Mouse (Mus musculus): ENCODE results near the gene Hist1h2ai. TPM values are rescaled to one million over a fixed set of nuclear protein-coding genes. Genes with fewer than 3 reads are reported as not detected.
A peak's percentile ranks its signal among the peaks of the same experiment; 100 is the strongest.
"Not testable (repeated sequence)": the region's sequence is repeated elsewhere in the genome, so short reads cannot be mapped to it uniquely, and the experiment has no call there.

The Hist1h2ai gene
- polyA plus RNA-seq, 1 experiment from 2014 or later, result 7.5 TPM

- ATAC-seq (ENCODE audit: low FRiP score) (no peak), DNase-seq (ENCODE audit: low spot score) (no peak)
- H3K9me3 ChIP-seq (ENCODE audit: control insufficient read depth, low read length), result no peaks in the 10 kb centered on the region
- H3K4me1 ChIP-seq (replicated peaks; ENCODE audit: control insufficient read depth, insufficient read depth, low read length), result peaks cover 15% of the 10 kb centered on the region
- H3K9ac ChIP-seq, result no peak overlapping the region
- H3K27ac ChIP-seq, result peak overlapping the region; percentile 85; the same call in 1 of the 2 replicates
- peak overlapping the region; percentile 69 for H3K4me2 ChIP-seq (replicated peaks)
- no peaks in the 10 kb centered on the region for H3K36me3 ChIP-seq (replicated peaks; ENCODE audit: control insufficient read depth, insufficient read depth)
- WGBS, result 40% methylated on average over 5 of the region's 5 CpGs
- H3K27me3 ChIP-seq (ENCODE audit: control insufficient read depth, insufficient read depth, low read length), result no peaks in the 10 kb centered on the region
- no peak overlapping the region for H3K4me3 ChIP-seq (replicated peaks; ENCODE audit: low read length)
These were observed 7.0 kb downstream of the Hist1h2ai start for GRCm38 (mm10) chr13:21722993-21723836.

GRCm38 (mm10) chr13:21727948-21728572, 11.8 kb downstream of the Hist1h2ai start:
- Histone ChIP-seq H3K27ac (peak overlapping the region; percentile 38; the same call in 1 of the 2 replicates), H3K4me3 (replicated peaks; ENCODE audit: low read length) (no peak overlapping the region), H3K4me2 (replicated peaks) (no peak overlapping the region), H3K36me3 (replicated peaks; ENCODE audit: control insufficient read depth, insufficient read depth) (no peaks in the 10 kb centered on the region), H3K9ac (no peak overlapping the region), H3K9me3 (ENCODE audit: control insufficient read depth, low read length) (no peaks in the 10 kb centered on the region), H3K27me3 (ENCODE audit: control insufficient read depth, insufficient read depth, low read length) (no peaks in the 10 kb centered on the region), H3K4me1 (replicated peaks; ENCODE audit: control insufficient read depth, insufficient read depth, low read length) (no peaks in the 10 kb centered on the region)
- DNase-seq (ENCODE audit: low spot score) (no peak), ATAC-seq (ENCODE audit: low FRiP score) (peak; percentile 65; the same call in 1 of the 2 replicates)
- 17% methylated on average over 11 of the region's 11 CpGs for WGBS

GRCm38 (mm10) chr13:21729544-21729943, 13.3 kb downstream of the Hist1h2ai start:
- Histone ChIP-seq H3K9me3 (ENCODE audit: control insufficient read depth, low read length) (no peaks in the 10 kb centered on the region), H3K4me2 (replicated peaks) (no peak overlapping the region), H3K4me1 (replicated peaks; ENCODE audit: control insufficient read depth, insufficient read depth, low read length) (peaks cover 8% of the 10 kb centered on the region; the same call in 1 of the 2 replicates), H3K27me3 (ENCODE audit: control insufficient read depth, insufficient read depth, low read length) (no peaks in the 10 kb centered on the region), H3K27ac (no peak overlapping the region), H3K4me3 (replicated peaks; ENCODE audit: low read length) (no peak overlapping the region), H3K36me3 (replicated peaks; ENCODE audit: control insufficient read depth, insufficient read depth) (no peaks in the 10 kb centered on the region), H3K9ac (no peak overlapping the region)
- DNase-seq (ENCODE audit: low spot score) (no peak), ATAC-seq (ENCODE audit: low FRiP score) (no peak)
- 59% methylated on average over 1 of the region's 1 CpGs for WGBS

- H3K4me3 ChIP-seq (replicated peaks; ENCODE audit: low read length), result no peak overlapping the region
- H3K36me3 ChIP-seq (replicated peaks; ENCODE audit: control insufficient read depth, insufficient read depth), result no peaks in the 10 kb centered on the region
- no peak overlapping the region for H3K9ac ChIP-seq
- DNase-seq (ENCODE audit: low spot score) (no peak), ATAC-seq (ENCODE audit: low FRiP score) (peak; percentile 16; the same call in 1 of the 2 replicates)
- no peak overlapping the region for H3K4me2 ChIP-seq (replicated peaks)
- H3K4me1 ChIP-seq (replicated peaks; ENCODE audit: control insufficient read depth, insufficient read depth, low read length), result peaks cover 22% of the 10 kb centered on the region
- H3K27ac ChIP-seq, result peak overlapping the region; percentile 99
- 59% methylated on average over 5 of the region's 5 CpGs for WGBS
- H3K9me3 ChIP-seq (ENCODE audit: control insufficient read depth, low read length), result no peaks in the 10 kb centered on the region
- no peaks in the 10 kb centered on the region for H3K27me3 ChIP-seq (ENCODE audit: control insufficient read depth, insufficient read depth, low read length)
These were observed 17.2 kb downstream of the Hist1h2ai start for GRCm38 (mm10) chr13:21733466-21733865.

- under 1% methylated on average over 21 of the region's 21 CpGs for WGBS
- H3K4me3 ChIP-seq (replicated peaks; ENCODE audit: low read length), result peak overlapping the region; percentile 43
- H3K36me3 ChIP-seq (replicated peaks; ENCODE audit: control insufficient read depth, insufficient read depth), result no peaks in the 10 kb centered on the region
- H3K4me1 ChIP-seq (replicated peaks; ENCODE audit: control insufficient read depth, insufficient read depth, low read length), result peaks cover 22% of the 10 kb centered on the region
- H3K9me3 ChIP-seq (ENCODE audit: control insufficient read depth, low read length), result no peaks in the 10 kb centered on the region
- ATAC-seq (ENCODE audit: low FRiP score) (peak; percentile 86), DNase-seq (ENCODE audit: low spot score) (peak; percentile 93)
- peak overlapping the region; percentile 88 for H3K4me2 ChIP-seq (replicated peaks)
- H3K27me3 ChIP-seq (ENCODE audit: control insufficient read depth, insufficient read depth, low read length), result no peaks in the 10 kb centered on the region
- H3K27ac ChIP-seq, result peak overlapping the region; percentile 99
- peak overlapping the region; percentile 76 for H3K9ac ChIP-seq
These were observed 18.0 kb downstream of the Hist1h2ai start for GRCm38 (mm10) chr13:21734010-21734905.

- peaks cover 22% of the 10 kb centered on the region for H3K4me1 ChIP-seq (replicated peaks; ENCODE audit: control insufficient read depth, insufficient read depth, low read length)
- peak within 1 kb of the TSS; percentile 99 for H3K27ac ChIP-seq
- peak within 1 kb of the TSS; percentile 88 for H3K4me2 ChIP-seq (replicated peaks)
- peak within 1 kb of the TSS; percentile 43 for H3K4me3 ChIP-seq (replicated peaks; ENCODE audit: low read length)
- WGBS, result under 1% methylated on average over 42 of the region's 56 CpGs
- peak within 1 kb of the TSS; percentile 76 for H3K9ac ChIP-seq
- H3K9me3 ChIP-seq (ENCODE audit: control insufficient read depth, low read length); H3K36me3 ChIP-seq (replicated peaks; ENCODE audit: control insufficient read depth, insufficient read depth); H3K27me3 ChIP-seq (ENCODE audit: control insufficient read depth, insufficient read depth, low read length): not testable (repeated sequence)
- DNase-seq (ENCODE audit: low spot score), result peak; percentile 92
- ATAC-seq (ENCODE audit: low FRiP score), result peak; percentile 92
These were observed 18.9 kb downstream of the Hist1h2ai start, which contains the start of gene Hist1h4j for GRCm38 (mm10) chr13:21734906-21735767. Gene Hist1h4j, plus strand, starts transcription at chr13:21735064.

GRCm38 (mm10) chr13:21745006-21745405, 28.8 kb downstream of the Hist1h2ai start:
- ATAC-seq (ENCODE audit: low FRiP score) (no peak), DNase-seq (ENCODE audit: low spot score) (no peak)
- Histone ChIP-seq H3K9me3 (ENCODE audit: control insufficient read depth, low read length) (no peaks in the 10 kb centered on the region), H3K9ac (no peak overlapping the region), H3K27me3 (ENCODE audit: control insufficient read depth, insufficient read depth, low read length) (no peaks in the 10 kb centered on the region), H3K36me3 (replicated peaks; ENCODE audit: control insufficient read depth, insufficient read depth) (no peaks in the 10 kb centered on the region), H3K4me2 (replicated peaks) (no peak overlapping the region), H3K4me1 (replicated peaks; ENCODE audit: control insufficient read depth, insufficient read depth, low read length) (peaks cover 20% of the 10 kb centered on the region), H3K4me3 (replicated peaks; ENCODE audit: low read length) (no peak overlapping the region), H3K27ac (no peak overlapping the region)
- WGBS, result 91% methylated on average over 1 of the region's 1 CpGs

- peak overlapping the region; percentile 53 for H3K4me3 ChIP-seq (replicated peaks; ENCODE audit: low read length)
These were observed 33.4 kb downstream of the Hist1h2ai start for GRCm38 (mm10) chr13:21749387-21750158.

More at GRCm38 (mm10) chr13:21749387-21750158, 33.4 kb downstream of the Hist1h2ai start:
- ATAC-seq (ENCODE audit: low FRiP score) (no peak), DNase-seq (ENCODE audit: low spot score) (peak; percentile 35)
- Histone ChIP-seq H3K4me1 (replicated peaks; ENCODE audit: control insufficient read depth, insufficient read depth, low read length) (peaks cover 34% of the 10 kb centered on the region), H3K9ac (peak overlapping the region; percentile 75), H3K27me3 (ENCODE audit: control insufficient read depth, insufficient read depth, low read length) (no peaks in the 10 kb centered on the region), H3K27ac (peak overlapping the region; percentile 86), H3K9me3 (ENCODE audit: control insufficient read depth, low read length) (no peaks in the 10 kb centered on the region), H3K36me3 (replicated peaks; ENCODE audit: control insufficient read depth, insufficient read depth) (no peaks in the 10 kb centered on the region), H3K4me2 (replicated peaks) (peak overlapping the region; percentile 90)
- 5% methylated on average over 5 of the region's 5 CpGs for WGBS

Measured in hindbrain, embryonic 14.5 days (tissue).